Mouse (Mus musculus): ENCODE data around the gene Mta1. TPM values are rescaled to one million over a fixed set of nuclear protein-coding genes. Genes with fewer than 3 reads are reported as not detected.

The Mta1 gene
- polyA plus RNA-seq, 1 experiment from 2014 or later = 22.9 TPM

DNA sequence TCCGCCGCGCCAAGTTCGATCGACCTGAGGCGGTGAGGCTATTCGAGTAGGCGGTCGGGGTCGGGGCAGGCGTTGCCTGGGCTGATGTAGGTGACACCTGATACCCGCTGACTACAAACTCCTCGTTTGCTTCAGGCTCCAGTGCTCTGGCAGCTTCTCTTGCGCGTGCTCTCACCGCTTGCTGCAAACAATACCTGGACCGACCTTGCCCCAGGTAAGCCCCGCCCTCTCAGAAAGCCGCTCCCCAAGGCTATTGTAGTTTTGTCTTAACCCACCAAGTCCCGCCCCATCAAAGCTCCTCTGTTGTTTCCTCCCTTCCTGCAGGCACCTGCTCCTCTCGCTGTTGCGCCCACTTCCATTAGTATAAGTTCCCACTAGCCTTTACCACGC, 58.5 kb downstream of the Mta1 start:
- H3K9me3 ChIP-seq (replicated peaks) = no peaks in the 10 kb centered on the region
- H3K4me1 ChIP-seq = peaks cover 38% of the 10 kb centered on the region
- peaks cover 38% of the 10 kb centered on the region for H3K27me3 ChIP-seq (ENCODE audit: low read depth, poor library complexity, severe bottlenecking)
- peak overlapping the region; percentile 74 for H3K4me3 ChIP-seq
- H3K27ac ChIP-seq = peak overlapping the region; percentile 83
- H3K36me3 ChIP-seq = peaks cover 25% of the 10 kb centered on the region
- under 1% methylated on average over 23 of the region's 23 CpGs for WGBS
- no peak for DNase-seq (ENCODE audit: low spot score)

DNA sequence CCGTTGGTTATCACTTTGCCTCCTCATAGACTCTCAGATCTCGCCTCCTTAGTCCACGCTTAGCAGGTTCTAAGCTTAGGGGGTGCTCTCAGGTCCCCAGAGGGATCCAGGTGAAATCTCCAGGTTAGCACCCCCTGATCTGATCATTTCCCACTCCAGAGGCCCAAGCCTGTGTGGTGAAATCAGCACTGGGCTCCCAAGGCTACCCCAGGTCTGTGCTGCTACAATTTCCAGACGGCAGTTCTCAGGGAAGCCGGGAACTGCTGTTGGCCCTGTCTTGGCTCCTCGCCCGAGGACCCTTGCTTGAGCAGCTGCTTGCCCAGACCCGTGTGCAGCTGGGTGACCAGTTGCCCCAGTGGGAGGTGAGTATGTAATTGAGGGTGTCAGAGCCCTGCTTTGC, 58.9 kb downstream of the Mta1 start:
- WGBS = 44% methylated on average over 8 of the region's 8 CpGs
- H3K4me3 ChIP-seq = peak overlapping the region; percentile 74
- peaks cover 33% of the 10 kb centered on the region for H3K27me3 ChIP-seq (ENCODE audit: low read depth, poor library complexity, severe bottlenecking)
- DNase-seq (ENCODE audit: low spot score) = no peak
- peaks cover 30% of the 10 kb centered on the region for H3K36me3 ChIP-seq
- peak overlapping the region; percentile 83 for H3K27ac ChIP-seq
- H3K9me3 ChIP-seq (replicated peaks) = no peaks in the 10 kb centered on the region
- peaks cover 33% of the 10 kb centered on the region for H3K4me1 ChIP-seq

- H3K27ac ChIP-seq = no peak overlapping the region
- WGBS = 90% methylated on average over 8 of the region's 8 CpGs
- peak overlapping the region; percentile 74; the same call in 1 of the 2 replicates for H3K4me3 ChIP-seq
- no peaks in the 10 kb centered on the region for H3K9me3 ChIP-seq (replicated peaks)
- no peak for DNase-seq (ENCODE audit: low spot score)
- peaks cover 28% of the 10 kb centered on the region for H3K27me3 ChIP-seq (ENCODE audit: low read depth, poor library complexity, severe bottlenecking)
- H3K4me1 ChIP-seq = peaks cover 28% of the 10 kb centered on the region
- H3K36me3 ChIP-seq = peaks cover 35% of the 10 kb centered on the region
These were observed 59.4 kb downstream of the Mta1 start for GRCm38 (mm10) chr12:113157521-113157920.

DNA sequence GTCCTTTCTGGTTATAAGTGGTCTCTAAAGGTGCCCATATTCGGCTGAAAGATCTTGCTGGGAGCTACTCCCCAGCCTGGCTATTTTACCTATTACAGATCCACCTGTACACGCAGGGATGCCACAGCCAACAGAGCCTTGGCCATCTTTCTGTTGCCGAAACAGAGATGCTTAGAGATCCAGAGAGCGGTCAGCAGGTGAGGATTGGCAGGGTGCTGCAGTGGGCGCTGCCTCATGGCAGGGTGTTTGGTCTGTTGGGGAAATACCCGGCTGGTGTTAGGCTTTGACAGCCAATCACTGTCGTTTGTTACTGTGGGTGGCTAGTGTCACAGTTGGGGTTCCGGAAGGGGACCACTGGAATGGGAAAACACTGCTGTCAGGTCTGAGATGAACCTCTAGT, 59.9 kb downstream of the Mta1 start:
- Histone ChIP-seq H3K27ac (no peak overlapping the region), H3K4me3 (no peak overlapping the region), H3K36me3 (peaks cover 40% of the 10 kb centered on the region), H3K27me3 (ENCODE audit: low read depth, poor library complexity, severe bottlenecking) (peaks cover 23% of the 10 kb centered on the region), H3K9me3 (replicated peaks) (no peaks in the 10 kb centered on the region), H3K4me1 (peaks cover 28% of the 10 kb centered on the region)
- 88% methylated on average over 8 of the region's 8 CpGs for whole genome bisulfite sequencing
- no peak for DNase-seq (ENCODE audit: low spot score)

DNA sequence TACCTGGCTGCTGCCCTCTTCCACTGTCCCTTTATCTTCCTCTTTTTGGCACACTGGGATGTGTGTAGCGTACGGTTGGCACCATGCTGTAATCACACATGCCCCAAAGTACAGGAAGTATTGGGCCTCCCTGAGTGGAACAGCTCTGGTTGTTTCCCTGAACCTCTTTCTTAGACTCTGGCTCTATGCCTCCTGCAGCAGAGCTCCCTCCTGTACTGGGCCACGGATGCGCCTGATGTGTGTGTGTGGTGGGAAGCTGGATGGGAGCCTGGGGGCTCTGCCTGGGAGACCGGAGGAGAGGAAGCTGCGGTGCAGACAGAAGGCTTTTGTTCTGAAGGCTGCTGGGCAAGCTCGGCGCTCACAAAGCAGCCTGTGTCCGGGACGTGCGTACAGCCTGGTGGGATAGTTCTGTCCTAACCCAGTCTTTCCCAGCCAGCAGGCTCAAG, 65.5 kb downstream of the Mta1 start:
- H3K27me3 ChIP-seq (ENCODE audit: low read depth, poor library complexity, severe bottlenecking) = no peaks in the 10 kb centered on the region
- DNase-seq (ENCODE audit: low spot score) = no peak
- WGBS = 91% methylated on average over 11 of the region's 11 CpGs
- peaks cover 56% of the 10 kb centered on the region for H3K36me3 ChIP-seq
- H3K4me1 ChIP-seq = no peaks in the 10 kb centered on the region
- H3K4me3 ChIP-seq = no peak overlapping the region
- H3K27ac ChIP-seq = no peak overlapping the region
- H3K9me3 ChIP-seq (replicated peaks) = no peaks in the 10 kb centered on the region

DNA sequence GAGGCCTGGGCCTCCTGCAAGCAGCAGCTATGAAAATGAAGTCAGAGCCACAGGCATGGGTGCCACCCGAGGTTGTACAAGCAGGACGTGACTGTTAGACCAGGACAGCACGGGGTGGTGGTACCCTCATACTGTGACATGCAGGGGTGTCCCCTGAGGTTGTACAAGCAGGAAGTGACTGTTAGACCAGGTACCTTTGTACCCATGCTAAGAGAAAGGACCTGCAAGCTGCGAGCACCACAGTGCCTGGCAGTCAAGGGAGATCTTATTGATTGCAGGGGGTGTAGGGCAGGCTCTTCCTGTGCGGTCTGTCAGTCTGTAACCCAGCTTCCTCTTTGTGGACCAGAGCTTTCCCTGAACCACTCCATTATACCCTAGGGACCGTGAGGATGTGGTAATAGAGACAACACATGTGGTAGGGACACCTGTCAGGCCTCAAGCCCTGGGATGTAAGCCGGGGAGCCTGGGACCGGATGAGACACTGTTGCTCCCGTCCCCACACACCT, 70.0 kb downstream of the Mta1 start:
- no peaks in the 10 kb centered on the region for H3K4me1 ChIP-seq
- DNase-seq (ENCODE audit: low spot score) = no peak
- 82% methylated on average over 9 of the region's 9 CpGs for WGBS
- H3K27ac ChIP-seq = no peak overlapping the region
- no peaks in the 10 kb centered on the region for H3K9me3 ChIP-seq (replicated peaks)
- H3K4me3 ChIP-seq = no peak overlapping the region
- peaks cover 21% of the 10 kb centered on the region for H3K36me3 ChIP-seq
- no peaks in the 10 kb centered on the region for H3K27me3 ChIP-seq (ENCODE audit: low read depth, poor library complexity, severe bottlenecking)

GRCm38 (mm10) chr12:113176960-113177725, 79.1 kb downstream of the Mta1 start:
- WGBS = 91% methylated on average over 18 of the region's 18 CpGs
- Histone ChIP-seq H3K36me3 (no peaks in the 10 kb centered on the region), H3K27me3 (ENCODE audit: low read depth, poor library complexity, severe bottlenecking) (no peaks in the 10 kb centered on the region), H3K4me1 (no peaks in the 10 kb centered on the region), H3K9me3 (replicated peaks) (no peaks in the 10 kb centered on the region), H3K4me3 (no peak overlapping the region), H3K27ac (no peak overlapping the region)
- no peak for DNase-seq (ENCODE audit: low spot score)

GRCm38 (mm10) chr12:113181020-113181419, 82.9 kb downstream of the Mta1 start:
- Histone ChIP-seq H3K27ac (no peak overlapping the region), H3K27me3 (ENCODE audit: low read depth, poor library complexity, severe bottlenecking) (peaks cover 15% of the 10 kb centered on the region), H3K4me1 (peaks cover 11% of the 10 kb centered on the region), H3K4me3 (no peak overlapping the region), H3K36me3 (no peaks in the 10 kb centered on the region), H3K9me3 (replicated peaks) (no peaks in the 10 kb centered on the region)
- WGBS = 58% methylated on average over 4 of the region's 4 CpGs
- DNase-seq (ENCODE audit: low spot score) = no peak

GRCm38 (mm10) chr12:113184945-113185344, 86.9 kb downstream of the Mta1 start:
- H3K9me3 ChIP-seq (replicated peaks) = no peaks in the 10 kb centered on the region
- no peak overlapping the region for H3K27ac ChIP-seq
- peak overlapping the region; percentile 76; the same call in 1 of the 2 replicates for H3K4me3 ChIP-seq
- whole genome bisulfite sequencing = 59% methylated on average over 5 of the region's 5 CpGs
- peaks cover 32% of the 10 kb centered on the region for H3K4me1 ChIP-seq
- DNase-seq (ENCODE audit: low spot score) = no peak
- H3K27me3 ChIP-seq (ENCODE audit: low read depth, poor library complexity, severe bottlenecking) = peaks cover 40% of the 10 kb centered on the region
- peaks cover 20% of the 10 kb centered on the region for H3K36me3 ChIP-seq

- 2% methylated on average over 63 of the region's 63 CpGs for WGBS
- H3K4me1 ChIP-seq = peaks cover 32% of the 10 kb centered on the region
- H3K36me3 ChIP-seq = peaks cover 27% of the 10 kb centered on the region
- no peaks in the 10 kb centered on the region for H3K9me3 ChIP-seq (replicated peaks)
- peak within 1 kb of the TSS; percentile 80 for H3K27ac ChIP-seq
- H3K27me3 ChIP-seq (ENCODE audit: low read depth, poor library complexity, severe bottlenecking) = peaks cover 40% of the 10 kb centered on the region
- peak within 1 kb of the TSS; percentile 76 for H3K4me3 ChIP-seq
- DNase-seq (ENCODE audit: low spot score) = peak; percentile 75
These were observed 87.6 kb downstream of the Mta1 start, which contains the start of gene Tmem121 for GRCm38 (mm10) chr12:113185442-113186291. TSS of gene Tmem121 (plus strand) at chr12:113185930.

GRCm38 (mm10) chr12:113186326-113187010, 88.4 kb downstream of the Mta1 start:
- no peaks in the 10 kb centered on the region for H3K9me3 ChIP-seq (replicated peaks)
- peaks cover 40% of the 10 kb centered on the region for H3K27me3 ChIP-seq (ENCODE audit: low read depth, poor library complexity, severe bottlenecking)
- 41% methylated on average over 12 of the region's 12 CpGs for WGBS
- H3K4me1 ChIP-seq = peaks cover 32% of the 10 kb centered on the region
- peaks cover 29% of the 10 kb centered on the region for H3K36me3 ChIP-seq
- DNase-seq (ENCODE audit: low spot score) = no peak
- peak overlapping the region; percentile 80 for H3K27ac ChIP-seq
- peak overlapping the region; percentile 76 for H3K4me3 ChIP-seq

Measured in limb, embryonic 10.5 days (tissue).